Mouse (Mus musculus): ENCODE results near the gene Gak.
A peak's percentile ranks its signal among the peaks of the same experiment; 100 is the strongest.

Gene Gak

DNA sequence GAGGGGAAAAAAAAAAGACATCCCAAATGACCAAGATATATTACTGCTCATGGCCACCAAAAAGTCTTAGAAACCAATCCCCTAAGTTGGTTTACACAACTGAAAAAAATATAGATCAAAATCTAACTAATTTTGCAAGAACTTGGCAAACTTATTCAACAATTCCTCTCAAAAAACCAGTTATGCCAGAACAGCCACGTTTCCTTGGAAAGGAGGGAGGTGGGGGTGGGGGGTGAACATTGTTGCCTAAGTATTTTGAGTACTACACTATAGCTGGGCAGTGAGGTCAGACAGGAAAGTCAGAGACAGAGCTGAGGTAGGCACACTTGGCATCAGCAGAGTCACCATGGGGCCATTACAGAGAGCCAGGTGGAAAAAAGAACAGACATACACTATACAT, 29.6 kb downstream of the Gak start:
- no peak for DNase-seq (ENCODE audit: low spot score)

DNA sequence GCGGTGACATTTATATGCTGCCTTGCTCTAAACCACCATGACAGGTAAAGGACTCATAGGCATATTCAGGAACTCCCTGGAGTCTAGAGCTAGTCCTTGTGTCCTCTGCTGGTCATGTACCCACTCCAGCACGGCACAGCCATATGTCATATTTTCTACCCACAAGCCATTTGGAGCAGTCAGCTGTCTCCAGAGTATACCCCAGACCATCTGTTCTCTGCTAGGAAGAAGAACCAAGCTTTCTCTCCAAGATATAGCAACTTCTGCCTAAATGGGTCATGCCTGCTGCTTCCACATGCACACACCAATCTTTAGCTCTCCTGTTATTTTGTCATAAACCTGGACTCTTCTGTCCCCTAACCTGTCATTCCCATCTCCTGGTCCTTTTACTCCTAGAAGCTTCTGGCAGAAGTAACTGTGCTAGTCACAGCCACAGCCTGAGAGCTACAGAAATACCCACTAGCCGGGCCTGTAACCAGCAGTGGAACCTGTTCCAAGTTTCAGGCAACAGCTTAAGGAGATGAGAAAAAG, 48.1 kb downstream of the Gak start:
- DNase-seq (ENCODE audit: low spot score), result peak; percentile 61

DNA sequence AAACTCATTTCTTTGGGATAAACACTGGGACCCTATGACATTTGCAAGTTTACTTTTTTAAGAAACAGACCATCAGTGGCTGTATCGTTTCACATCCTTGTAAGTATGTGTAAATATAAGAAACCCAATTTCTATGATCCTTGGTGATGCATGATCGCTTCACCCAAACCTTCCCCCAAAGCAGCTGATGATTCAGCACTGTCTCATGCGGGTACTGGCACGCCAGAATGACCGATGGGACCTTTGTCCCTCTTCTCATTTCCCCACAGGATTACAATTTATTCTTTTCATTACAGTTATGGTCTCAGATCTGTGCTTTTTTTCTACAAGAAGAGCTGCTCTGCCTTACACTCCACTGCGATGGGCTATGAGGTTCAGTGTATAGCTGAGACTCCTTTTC, 56.5 kb downstream of the Gak start:
- DNase-seq (ENCODE audit: low spot score), result no peak

DNA sequence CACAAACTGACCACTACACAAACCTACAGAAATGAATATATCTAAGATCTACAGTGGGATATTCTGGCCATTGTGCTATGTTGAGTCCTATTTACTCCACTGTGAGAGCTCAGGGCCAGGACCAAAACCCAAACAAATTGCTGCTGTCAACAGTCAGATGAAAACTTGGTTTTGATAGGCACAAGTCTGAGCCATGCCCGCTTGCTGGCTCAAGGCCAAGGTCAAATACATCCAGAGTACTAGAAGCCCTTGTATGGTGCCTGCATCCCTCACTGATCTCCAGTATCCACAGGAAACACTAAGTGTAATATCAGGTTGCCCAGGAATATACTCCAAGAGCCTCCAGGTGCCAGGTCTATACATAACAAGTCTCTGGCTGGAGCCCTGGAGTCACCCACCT, 58.6 kb downstream of the Gak start:
- no peak for DNase-seq (ENCODE audit: low spot score)

DNA sequence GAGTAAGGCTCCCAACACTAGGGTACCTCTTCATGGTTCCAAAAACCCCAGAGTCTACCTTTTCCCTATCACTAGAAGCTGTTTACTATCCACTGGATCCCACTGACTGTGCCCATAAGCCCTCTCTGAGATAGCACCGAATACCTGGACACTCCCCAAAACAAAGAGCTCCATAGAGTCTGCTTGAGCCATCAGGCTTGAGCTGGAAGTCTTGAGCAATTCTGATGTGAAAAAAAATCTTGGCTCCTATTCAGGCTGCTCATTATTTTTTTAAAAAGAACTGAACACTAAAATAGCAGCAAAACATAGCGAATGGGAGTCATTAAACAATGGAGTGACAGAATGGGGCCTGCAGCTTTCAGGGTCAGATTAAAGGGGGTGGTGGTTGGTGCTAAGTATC, 62.5 kb downstream of the Gak start:
- no peak for DNase-seq (ENCODE audit: low spot score)

DNA sequence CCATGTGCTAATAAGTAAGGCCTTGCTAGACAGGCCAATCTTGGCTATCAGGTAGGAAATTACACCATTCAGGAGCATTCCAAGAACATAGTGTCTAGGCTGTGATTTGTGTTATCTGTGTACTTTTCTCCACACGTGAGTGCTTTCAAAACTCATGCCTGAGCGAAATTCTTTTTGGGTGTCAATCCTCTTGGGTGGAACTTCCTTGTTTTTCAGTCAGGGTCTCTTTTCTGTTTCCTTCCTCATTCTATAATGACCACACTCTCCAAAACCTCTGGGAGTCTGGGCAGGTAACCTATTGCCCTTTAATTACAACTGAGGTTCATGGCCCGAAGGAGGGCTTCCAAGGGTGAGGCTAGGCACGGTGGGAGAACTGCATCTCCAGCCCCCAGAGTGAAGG, 63.0 kb downstream of the Gak start:
- DNase-seq (ENCODE audit: low spot score), result no peak

DNA sequence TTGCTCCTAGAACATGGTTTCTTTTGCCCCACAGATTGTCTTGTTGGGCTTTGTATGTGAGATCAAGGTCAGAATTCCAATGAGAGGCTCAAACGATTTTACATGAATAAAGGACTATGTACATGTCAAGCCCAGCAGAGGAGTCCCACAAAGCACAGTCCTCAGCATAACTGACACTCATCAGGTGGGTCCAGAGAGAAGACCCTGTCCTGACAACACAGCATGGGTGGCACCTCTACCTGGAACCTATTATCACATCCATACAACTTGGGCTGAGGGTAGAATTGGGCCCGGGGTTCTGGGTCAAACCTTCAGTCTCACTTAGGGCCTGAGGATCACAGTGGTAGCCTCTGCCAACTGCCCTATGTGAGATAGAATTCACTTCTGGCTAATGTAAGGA, 64.2 kb downstream of the Gak start:
- no peak for DNase-seq (ENCODE audit: low spot score)

DNA sequence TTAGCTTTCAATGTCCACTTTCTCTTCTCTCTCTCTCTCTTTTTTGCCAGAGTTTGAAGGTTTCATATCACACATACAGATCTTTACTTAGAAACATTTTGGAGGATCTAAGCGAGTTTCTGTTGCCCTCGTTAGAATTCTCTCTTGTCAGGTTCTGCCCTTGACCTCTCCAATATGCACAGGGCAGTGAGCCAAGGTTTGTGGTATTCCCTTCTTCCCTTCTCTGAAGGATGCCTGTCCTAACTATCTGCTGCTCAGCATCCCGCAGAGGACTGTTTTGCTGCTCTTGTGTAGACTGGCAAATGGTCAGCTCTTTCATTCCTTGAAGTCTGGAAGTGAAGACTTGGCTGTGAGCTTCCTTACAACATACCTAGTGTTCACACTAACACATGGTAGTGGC, 65.2 kb downstream of the Gak start:
- DNase-seq (ENCODE audit: low spot score), result no peak

DNA sequence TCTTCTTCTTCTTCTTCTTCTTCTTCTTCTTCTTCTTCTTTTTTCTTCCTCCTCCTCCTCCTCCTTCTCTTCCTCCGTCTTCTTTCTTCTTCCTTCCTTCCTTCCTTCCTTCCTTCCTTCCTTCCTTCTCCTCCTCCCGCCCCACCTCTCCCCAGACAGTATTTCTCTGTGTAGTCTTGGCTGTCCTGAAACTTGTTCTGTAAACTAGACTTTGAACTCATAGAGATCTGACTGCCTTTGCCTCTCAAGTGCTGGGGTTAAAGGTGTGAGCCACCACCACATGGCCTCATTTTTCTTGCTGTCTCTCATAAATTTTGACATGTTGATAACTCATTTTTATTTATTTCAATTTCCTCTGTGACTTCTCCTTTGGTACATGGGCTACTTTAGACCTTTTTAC, 67.1 kb downstream of the Gak start:
- no peak for DNase-seq (ENCODE audit: low spot score)

DNA sequence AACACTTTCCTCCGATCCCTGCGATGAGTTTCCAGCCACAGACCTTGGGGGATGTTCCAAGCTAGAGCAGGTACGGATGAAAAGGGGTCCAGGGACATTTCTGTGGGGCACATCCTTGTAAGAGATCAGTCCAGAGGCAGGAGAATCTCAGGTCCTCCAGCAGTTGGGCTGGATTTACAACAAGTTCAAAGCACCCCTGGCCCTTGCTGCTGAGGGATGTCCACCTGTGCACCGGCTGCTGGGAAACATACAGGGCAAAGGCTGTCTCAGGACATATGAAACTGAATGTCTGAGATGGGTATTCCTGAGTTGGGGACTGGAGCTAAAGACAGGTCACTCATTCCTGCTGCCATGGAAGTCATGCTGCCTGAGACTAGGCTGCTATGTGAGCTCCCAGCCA, 72.6 kb downstream of the Gak start:
- no peak for DNase-seq (ENCODE audit: low spot score)

DNA sequence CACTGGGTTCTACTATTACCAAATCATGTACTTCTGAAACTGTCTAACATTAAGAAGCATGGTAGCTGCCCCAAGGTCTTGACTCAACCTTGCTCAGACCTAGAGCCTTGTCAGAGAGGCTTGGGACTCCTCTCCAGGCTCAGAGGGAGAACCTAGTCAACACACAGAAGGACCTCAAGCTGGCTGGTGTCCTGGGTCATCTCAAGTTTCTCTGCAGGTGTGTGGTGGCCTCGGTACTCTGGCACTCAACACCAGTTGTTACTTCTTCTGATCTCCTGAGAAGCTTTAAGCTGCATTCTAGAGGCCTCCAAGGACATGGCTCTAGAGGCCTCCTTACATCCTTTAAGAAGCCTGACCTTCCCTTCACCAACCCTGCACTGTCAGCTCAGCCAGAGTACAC, 75.5 kb downstream of the Gak start:
- no peak for DNase-seq (ENCODE audit: low spot score)

DNA sequence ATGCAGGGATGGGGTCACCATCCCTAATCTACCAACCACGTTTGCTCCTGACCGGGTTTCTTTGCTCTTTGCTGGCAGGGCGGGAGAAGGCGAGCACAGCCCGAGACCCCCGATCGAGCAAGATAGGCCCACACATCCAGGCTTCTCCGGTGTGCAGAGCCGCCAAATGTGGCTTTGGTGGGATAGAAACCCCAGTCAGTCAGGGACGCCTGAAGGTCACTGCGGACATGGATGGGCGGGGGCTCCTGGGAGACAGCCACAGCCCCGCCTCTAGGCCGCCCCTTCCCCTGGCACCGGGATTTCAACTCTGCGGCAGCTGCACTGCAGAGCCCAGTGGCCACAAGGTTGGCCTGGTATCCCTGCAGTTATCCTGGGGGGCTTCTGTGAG, 79.4 kb downstream of the Gak start:
- DNase-seq (ENCODE audit: low spot score), result peak; percentile 23

DNA sequence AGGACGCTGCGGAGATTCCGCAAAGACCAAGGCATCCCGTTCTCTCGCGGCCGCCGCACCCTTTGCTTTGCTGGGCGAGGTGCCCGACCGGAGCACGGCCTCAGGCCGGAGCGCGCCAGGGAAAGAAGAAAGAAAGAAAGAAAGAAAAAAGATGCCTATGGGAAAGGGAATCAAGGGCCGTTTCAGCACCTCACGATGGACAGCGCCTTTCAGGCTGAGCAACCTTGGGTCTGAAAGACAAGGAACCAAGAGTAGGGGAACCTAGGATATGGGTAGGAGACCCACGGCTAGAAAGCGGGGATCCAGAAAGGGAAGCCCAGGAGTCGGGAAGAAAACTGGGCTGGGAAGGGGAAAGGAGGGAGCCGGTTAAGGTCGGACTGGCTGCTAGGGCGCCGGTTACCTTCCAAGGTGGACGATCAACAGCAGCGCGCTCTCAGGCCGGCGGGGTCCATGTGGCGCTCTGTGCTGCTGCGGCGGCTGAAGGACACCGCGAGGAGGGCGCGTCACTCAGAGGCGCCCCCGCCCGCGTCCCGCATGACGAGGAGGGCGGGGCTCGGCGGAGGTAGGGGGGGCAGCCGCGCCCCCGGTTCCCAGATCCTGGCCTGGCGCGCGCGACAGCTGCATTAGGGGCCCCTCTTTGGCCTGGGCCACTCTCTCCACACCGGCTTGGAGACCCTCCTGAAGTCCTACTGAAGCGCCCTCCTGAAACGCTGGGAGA, 79.9 kb downstream of the Gak start, which contains the start of gene Cplx1:
Gene Cplx1, minus strand, starts transcription at position 536 of the 718 bp plus-strand sequence.
- peak; percentile 58 for DNase-seq (ENCODE audit: low spot score)

DNA sequence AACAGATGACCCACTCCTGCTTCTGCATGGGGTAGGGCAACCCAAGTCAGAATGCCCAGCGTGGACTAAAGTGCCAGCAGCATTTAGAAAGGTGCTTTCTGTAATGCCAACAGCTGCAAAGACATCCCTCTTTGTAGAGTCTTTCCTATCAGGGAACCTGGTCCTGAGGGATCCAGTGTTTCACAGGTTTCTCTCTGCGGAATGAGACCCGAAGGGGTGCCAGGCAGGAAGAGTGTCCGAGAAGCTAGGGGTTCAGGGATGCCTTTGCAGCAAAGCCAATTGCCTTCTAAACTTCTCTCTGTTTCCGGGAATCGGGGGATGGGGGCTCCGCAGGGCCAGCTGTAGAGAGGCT, 80.4 kb downstream of the Gak start:
- no peak for DNase-seq (ENCODE audit: low spot score)

DNA sequence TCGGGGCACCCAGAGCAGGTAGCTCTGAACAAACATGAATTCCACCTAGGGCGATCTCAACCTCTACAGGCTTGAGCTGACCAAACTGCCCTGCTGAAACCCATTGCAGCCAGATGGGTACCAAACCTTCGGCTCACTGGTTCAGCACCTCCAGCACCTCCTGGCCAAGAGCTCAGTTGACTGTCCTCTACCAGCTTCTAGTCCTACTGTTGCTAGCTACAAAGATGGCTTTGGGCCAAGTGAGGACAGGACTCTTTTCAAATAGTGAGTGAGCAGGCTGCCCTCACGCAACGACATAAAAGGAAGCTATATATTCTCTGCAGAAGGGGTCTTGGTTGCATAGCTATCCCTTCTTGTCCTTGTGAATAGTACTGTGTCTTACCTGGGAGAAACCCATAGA, 81.9 kb downstream of the Gak start:
- DNase-seq (ENCODE audit: low spot score), result no peak

DNA sequence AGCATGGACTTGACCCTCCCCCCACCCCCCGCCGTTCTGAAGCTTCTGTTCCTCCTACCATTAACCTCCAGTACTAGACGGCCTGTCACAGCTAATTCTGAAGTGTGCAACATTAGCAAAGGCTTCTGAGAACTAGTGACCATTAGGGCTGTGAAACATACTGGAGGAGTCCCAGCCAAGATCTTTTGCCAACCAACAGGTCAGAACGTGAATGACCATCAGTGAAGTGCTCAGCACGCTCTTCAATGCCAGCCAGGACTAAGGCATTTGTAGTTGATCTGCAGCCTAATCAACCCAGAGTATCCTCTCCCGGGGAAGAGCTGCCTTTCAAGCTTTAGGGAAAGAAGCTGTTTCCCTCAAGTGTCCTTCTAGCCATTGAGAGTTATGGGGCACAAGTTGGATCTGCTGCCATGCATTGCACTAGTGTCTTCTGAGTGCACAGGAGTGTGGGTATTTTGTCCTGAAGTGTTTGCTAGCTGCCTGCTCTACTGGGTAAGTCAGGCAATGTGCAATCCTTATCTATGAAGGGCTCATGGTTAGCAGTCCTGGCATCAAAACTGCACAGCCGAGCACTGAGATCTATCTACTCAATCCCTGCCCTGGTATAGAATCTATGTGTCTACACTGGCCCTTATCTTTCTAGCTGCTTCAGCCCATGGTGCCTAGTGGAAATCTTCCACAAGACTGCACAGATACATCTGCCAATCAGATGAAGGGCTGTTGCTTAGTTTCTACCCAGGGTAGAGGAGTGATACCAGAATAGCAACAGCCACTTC, 85.9 kb downstream of the Gak start:
- no peak for DNase-seq (ENCODE audit: low spot score)

DNA sequence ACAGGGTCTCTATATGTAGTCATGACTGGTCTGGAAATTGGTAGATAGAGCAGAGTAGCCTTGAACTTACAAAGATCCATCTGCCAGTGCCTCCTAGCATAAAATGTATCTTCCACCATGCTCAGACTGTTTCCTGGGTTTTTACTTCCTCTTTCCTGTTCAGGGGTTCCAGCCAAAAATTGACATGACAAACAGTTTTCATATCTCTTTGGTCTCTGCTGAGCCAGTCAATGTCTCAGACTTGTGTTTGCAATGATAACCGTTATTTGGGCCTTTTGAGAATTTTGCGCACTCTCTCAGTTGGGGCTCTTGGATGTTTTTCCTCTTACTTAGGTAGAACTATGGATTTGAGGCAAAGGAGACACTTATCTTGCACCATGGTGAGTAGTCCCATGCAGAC, 95.4 kb downstream of the Gak start:
- no peak for DNase-seq (ENCODE audit: low spot score)

DNA sequence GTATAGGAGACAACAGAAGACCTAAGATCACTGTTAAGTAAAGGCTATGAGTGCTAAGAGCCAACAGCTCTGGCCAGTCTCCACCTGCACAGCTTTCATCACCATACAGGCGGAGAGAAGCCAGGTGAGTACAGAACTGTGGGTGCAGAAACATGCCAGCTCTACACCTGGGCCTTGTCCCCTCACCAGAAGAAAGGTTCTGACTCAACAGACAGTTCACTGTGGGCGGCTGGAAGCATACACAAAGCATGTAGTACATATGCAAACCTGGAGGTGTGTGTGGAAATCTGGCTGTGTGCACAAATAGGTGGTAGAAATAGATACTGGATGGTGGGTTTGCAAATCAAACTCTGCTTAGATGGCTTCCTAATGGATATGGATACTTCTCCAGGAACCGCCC, 107.0 kb downstream of the Gak start:
- DNase-seq (ENCODE audit: low spot score), result no peak

DNA sequence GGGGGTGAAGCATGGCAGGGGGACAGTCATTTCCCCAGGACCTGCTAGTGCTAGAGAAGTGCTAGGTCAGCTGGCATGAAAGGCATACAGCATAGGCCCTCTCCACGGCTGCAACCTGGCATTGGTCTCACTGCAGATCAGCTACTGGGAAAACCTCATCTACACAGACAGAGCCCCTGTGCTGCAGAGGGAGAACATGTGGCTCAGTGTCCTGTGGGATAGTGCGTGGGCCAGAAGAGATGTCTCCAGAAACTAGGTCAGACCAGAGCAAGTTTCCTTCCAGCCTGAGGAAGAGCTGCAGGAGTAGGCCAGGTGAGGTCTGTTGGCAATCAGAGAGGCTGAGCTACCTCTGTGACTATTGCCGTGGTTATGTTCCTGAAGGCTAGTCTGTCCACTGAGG, 107.7 kb downstream of the Gak start:
- DNase-seq (ENCODE audit: low spot score), result no peak

DNA sequence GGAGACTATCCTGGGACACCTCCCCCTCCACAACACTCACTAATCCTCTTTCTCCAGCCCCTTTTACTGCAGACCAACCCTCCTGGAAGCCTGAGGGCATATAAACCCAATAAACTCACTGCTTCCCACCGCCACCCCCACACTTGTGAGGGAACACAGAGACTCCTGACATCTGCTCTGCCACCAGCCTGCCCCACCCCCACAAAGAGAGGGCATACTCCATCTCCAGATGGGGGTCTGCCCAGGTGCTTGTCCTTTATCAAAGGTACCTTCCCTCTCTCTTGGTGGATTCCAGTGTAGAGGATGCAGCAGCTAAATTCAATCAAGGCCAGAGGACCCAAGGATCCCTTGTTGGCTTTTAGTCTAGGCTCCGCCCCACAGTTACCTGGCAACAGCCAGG, 108.5 kb downstream of the Gak start:
- no peak for DNase-seq (ENCODE audit: low spot score)

DNA sequence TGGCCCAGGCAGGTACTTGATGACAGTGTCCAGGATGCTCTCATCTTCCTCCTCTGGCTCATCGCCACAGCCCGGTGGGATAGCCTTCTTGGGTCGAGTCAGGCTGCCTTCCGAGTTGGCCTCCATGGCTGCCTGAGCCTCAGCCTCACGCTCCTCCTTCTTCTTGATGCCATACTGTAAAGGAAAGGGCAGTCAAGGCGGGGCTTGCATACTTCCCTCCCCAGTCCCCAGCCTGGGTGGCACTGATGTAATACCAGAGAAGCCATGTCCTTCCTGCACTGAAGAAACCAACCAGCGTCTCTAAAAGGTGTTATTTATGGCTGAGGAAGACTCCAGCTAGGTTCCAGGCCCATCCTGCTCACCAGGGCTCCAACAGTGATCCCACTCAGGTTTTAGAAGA, 109.4 kb downstream of the Gak start:
- no peak for DNase-seq (ENCODE audit: low spot score)
